ENCODE assay signal across 21 mouse cellular contexts in the genomic region with DNA sequence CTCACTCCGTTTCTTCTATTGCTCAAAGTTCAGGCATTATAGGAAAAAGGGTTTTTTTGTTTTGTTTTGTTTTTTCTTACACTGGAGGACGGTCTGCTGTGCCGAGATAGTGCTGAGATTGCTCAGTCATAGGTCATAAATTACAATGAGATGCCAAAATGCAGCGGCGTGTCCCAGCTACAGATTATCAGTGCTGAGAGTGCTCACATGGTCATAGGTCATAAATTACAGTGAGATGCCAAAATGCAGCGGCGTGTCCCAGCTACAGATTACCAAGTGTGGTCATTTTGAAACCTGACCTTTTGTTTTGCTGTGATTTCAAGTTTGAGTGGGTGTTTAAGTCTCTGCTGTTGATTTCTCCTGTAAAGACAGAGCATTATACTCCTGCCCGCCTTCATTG. TPM values are rescaled to one million over a fixed set of nuclear protein-coding genes. Genes with fewer than 3 reads are reported as not detected.
A peak's percentile ranks its signal among the peaks of the same experiment; 100 is the strongest.
DNase-seq lines count a peak whose midpoint lies in the region; ATAC-seq and TF ChIP-seq lines count a peak whose summit lies in the region.
"Had no signal": no experiment of that assay in that cellular context is flagged by ENCODE, and none has a peak within 500 bp of the region (broad histone marks: within the 10 kb centered on the region; RNA-seq: fewer than 3 reads in every experiment).

No protein-coding gene starts in this region.

- no peak for TF ChIP-seq POLR2A in myocyte (IDR thresholded peaks at IDR 0.05; ENCODE audit: insufficient read length, low read depth)

- peaks cover 6% of the 10 kb centered on the region; the same call in 1 of the 2 replicates for H3K4me1 ChIP-seq in kidney, embryonic 16.5 days (ENCODE audit: insufficient read depth, low read length)
- H3K4me1 ChIP-seq in hindbrain, embryonic 14.5 days (replicated peaks; ENCODE audit: control insufficient read depth, insufficient read depth, low read length), result no peaks in the 10 kb centered on the region
- H3K4me1 ChIP-seq: embryonic facial prominence, embryonic 10.5 days; midbrain, embryonic 15.5 days; neural tube, embryonic 13.5 days had no signal

- DNase-seq in embryo, embryonic 10.5 days (ENCODE audit: low spot score), result peak; percentile 12
- no peak for DNase-seq in embryo, embryonic 9.5 days (ENCODE audit: extremely low spot score)
- peak; percentile 9 for DNase-seq in ovary, postnatal 36 days (ENCODE audit: low spot score)
- DNase-seq in ovary, postnatal 10 days (ENCODE audit: low spot score), result no peak
- DNase-seq in hindbrain, embryonic 14.5 days (ENCODE audit: low spot score), result no peak
- DNase-seq in cerebellum, postnatal 4 days (ENCODE audit: low spot score in 2 of 2), result no peak
- DNase-seq: cerebellum, adult 9-10 months; gastrocnemius, postnatal 14 days; heart, postnatal 10 days; left cerebral cortex, postnatal 4 days; liver, embryonic 13.5 days; lung, postnatal 4 days; right cerebral cortex, postnatal 25 days; thymus, postnatal 4 days had no signal

- H3K27me3 ChIP-seq in kidney, embryonic 16.5 days (ENCODE audit: insufficient read depth, low read length), result no peaks in the 10 kb centered on the region
- H3K27me3 ChIP-seq in myocyte (ENCODE audit: control insufficient read depth, insufficient read depth, insufficient read length), result no peaks in the 10 kb centered on the region
- H3K27me3 ChIP-seq in hindbrain, embryonic 14.5 days (ENCODE audit: control insufficient read depth, insufficient read depth, low read length), result no peaks in the 10 kb centered on the region
- H3K27me3 ChIP-seq: liver, embryonic 13.5 days; midbrain, embryonic 15.5 days; neural tube, embryonic 13.5 days had no signal

- peak; percentile 54; the same call in 1 of the 2 replicates for ATAC-seq in kidney, embryonic 16.5 days (ENCODE audit: low FRiP score, low TSS enrichment)
- no peak for ATAC-seq in hindbrain, embryonic 14.5 days (ENCODE audit: low FRiP score)
- ATAC-seq: hindbrain, embryonic 16.5 days; midbrain, embryonic 15.5 days had no signal

- no peaks in the 10 kb centered on the region for H3K79me2 ChIP-seq in myocyte (ENCODE audit: control insufficient read depth, insufficient read depth)

- no peak overlapping the region for H3K4me2 ChIP-seq in kidney, embryonic 16.5 days (replicated peaks; ENCODE audit: low read depth, low read length)
- H3K4me2 ChIP-seq in myocyte (ENCODE audit: low read depth), result peak overlapping the region; percentile 26
- H3K4me2 ChIP-seq in hindbrain, embryonic 14.5 days (replicated peaks), result no peak overlapping the region
- H3K4me2 ChIP-seq: liver, embryonic 13.5 days; midbrain, embryonic 15.5 days; neural tube, embryonic 13.5 days had no signal

- H3K9ac ChIP-seq in kidney, embryonic 16.5 days (replicated peaks; ENCODE audit: low read length), result no peak overlapping the region
- no peak overlapping the region for H3K9ac ChIP-seq in hindbrain, embryonic 14.5 days
- H3K9ac ChIP-seq: liver, embryonic 13.5 days; midbrain, embryonic 15.5 days; neural tube, embryonic 13.5 days had no signal

- no peak overlapping the region for H3ac ChIP-seq in myocyte (ENCODE audit: control insufficient read depth, insufficient read length)

- no peaks in the 10 kb centered on the region for H3K9me3 ChIP-seq in kidney, embryonic 16.5 days (ENCODE audit: low read length)
- H3K9me3 ChIP-seq in hindbrain, embryonic 14.5 days (ENCODE audit: control insufficient read depth, low read length), result no peaks in the 10 kb centered on the region
- H3K9me3 ChIP-seq: embryonic facial prominence, embryonic 10.5 days; liver, embryonic 13.5 days; midbrain, embryonic 15.5 days; neural tube, embryonic 13.5 days had no signal

- H3K36me3 ChIP-seq in kidney, embryonic 16.5 days (ENCODE audit: insufficient read depth, low read length), result peaks cover 18% of the 10 kb centered on the region; the same call in 1 of the 2 replicates
- peaks cover 19% of the 10 kb centered on the region for H3K36me3 ChIP-seq in myocyte (ENCODE audit: control insufficient read depth, insufficient read depth)
- peaks cover 43% of the 10 kb centered on the region for H3K36me3 ChIP-seq in hindbrain, embryonic 14.5 days (replicated peaks; ENCODE audit: control insufficient read depth, insufficient read depth)

- no peak overlapping the region for H3K4me3 ChIP-seq in kidney, embryonic 16.5 days (ENCODE audit: low read length)
- H3K4me3 ChIP-seq in myocyte, result no peak overlapping the region
- H3K4me3 ChIP-seq in hindbrain, embryonic 14.5 days (replicated peaks; ENCODE audit: low read length), result no peak overlapping the region
- H3K4me3 ChIP-seq: embryonic facial prominence, embryonic 10.5 days; erythroblast, embryonic 14.5 days; liver, embryonic 13.5 days; midbrain, embryonic 15.5 days; neural tube, embryonic 13.5 days had no signal

- peak overlapping the region; percentile 50; the same call in 1 of the 2 replicates for H3K27ac ChIP-seq in kidney, embryonic 16.5 days (ENCODE audit: low read length)
- no peak overlapping the region for H3K27ac ChIP-seq in hindbrain, embryonic 14.5 days
- H3K27ac ChIP-seq: embryonic facial prominence, embryonic 10.5 days; liver, embryonic 13.5 days; midbrain, embryonic 15.5 days; neural tube, embryonic 13.5 days had no signal

- WGBS in kidney, embryonic 16.5 days, result 13% methylated on average over 8 of the region's 8 CpGs
- 87% methylated on average over 8 of the region's 8 CpGs for WGBS in hindbrain, embryonic 14.5 days

TF ChIP-seq in myocyte, 11 proteins besides CTCF, POLR2A, EP300 and RAD21:
- TF ChIP-seq USF1 (IDR thresholded peaks at IDR 0.05; ENCODE audit: low read depth) (peak; percentile 16), MYOD1 (IDR thresholded peaks at IDR 0.05; ENCODE audit: control insufficient read depth in 1 of 3, insufficient read length in 2 of 3, low read depth in 2 of 3) (no peak), POLR2AphosphoS2 (IDR thresholded peaks at IDR 0.05; ENCODE audit: insufficient read length, low read depth) (no peak)

RNA-seq across cellular contexts. Expression of a gene that starts 7.2 kb away (rescaled TPM):
- polyA plus RNA-seq in kidney, embryonic 16.5 days (2015; fragmentation: Nextera tagmentation; extraction: Ambion mirVana), result 22.7 and 23.7 TPM in 2 replicates
- 9.0 TPM for polyA plus RNA-seq in myocyte (2012; fragmentation: generic; extraction: Trizol)
- 46.5 and 53.0 TPM in 2 replicates for polyA plus RNA-seq in hindbrain, embryonic 14.5 days (2014; fragmentation: Nextera tagmentation; extraction: Ambion mirVana)

RNA-seq across cellular contexts. Expression of a gene that starts 29.2 kb away (rescaled TPM):
- 23.7 and 24.2 TPM in 2 replicates for polyA plus RNA-seq in kidney, embryonic 16.5 days (2015; fragmentation: Nextera tagmentation; extraction: Ambion mirVana)
- polyA plus RNA-seq in myocyte (2012; fragmentation: generic; extraction: Trizol), result 34.0 TPM
- 34.2 and 34.7 TPM in 2 replicates for polyA plus RNA-seq in hindbrain, embryonic 14.5 days (2014; fragmentation: Nextera tagmentation; extraction: Ambion mirVana)

RNA-seq across cellular contexts. Expression of a gene that starts 29.4 kb away (rescaled TPM):
- 102 and 109 TPM in 2 replicates for polyA plus RNA-seq in kidney, embryonic 16.5 days (2015; fragmentation: Nextera tagmentation; extraction: Ambion mirVana)
- 39.8 TPM for polyA plus RNA-seq in myocyte (2012; fragmentation: generic; extraction: Trizol)
- polyA plus RNA-seq in hindbrain, embryonic 14.5 days (2014; fragmentation: Nextera tagmentation; extraction: Ambion mirVana), result 143 and 167 TPM in 2 replicates

Comparison
In these comparisons a context has a peak if more than half of its experiments do, and no peak if none do; other contexts are left out.
1. DNase-seq: peak in embryo, embryonic 10.5 days (single experiment) and ovary, postnatal 36 days (single experiment); none in embryo, embryonic 9.5 days (single experiment), ovary, postnatal 10 days (single experiment), hindbrain, embryonic 14.5 days (single experiment) and cerebellum, postnatal 4 days (0 of 2).